Mouse (Mus musculus): ENCODE measurements around the gene Nphs2.
A peak's percentile ranks its signal among the peaks of the same experiment; 100 is the strongest.
"Not testable (repeated sequence)": the region's sequence is repeated elsewhere in the genome, so short reads cannot be mapped to it uniquely, and the experiment has no call there.

Gene Nphs2

DNA sequence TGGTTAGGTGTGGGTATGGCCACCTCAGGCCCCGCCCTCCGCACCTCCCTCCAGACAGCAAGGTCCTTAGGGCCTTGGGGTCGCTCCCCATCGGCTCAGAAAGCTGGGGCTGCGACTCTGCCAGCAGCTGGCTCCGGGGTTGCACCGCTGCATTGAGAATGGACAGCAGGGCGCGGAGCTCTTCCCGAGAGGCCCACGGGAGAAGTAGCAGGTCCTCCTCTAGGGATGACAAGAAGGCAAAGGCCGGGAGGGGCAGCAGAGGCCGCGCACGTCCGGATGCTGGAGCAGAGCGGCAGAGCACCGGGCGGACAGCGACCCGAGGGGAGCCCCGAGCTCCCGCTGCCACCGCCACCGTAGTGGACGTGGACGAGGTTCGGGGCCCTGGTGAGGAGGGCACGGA lies at the start of gene Nphs2:
TSS of gene Nphs2 (plus strand) at position 98 of the 400 bp plus-strand sequence.
- DNase-seq, result no peak

DNA sequence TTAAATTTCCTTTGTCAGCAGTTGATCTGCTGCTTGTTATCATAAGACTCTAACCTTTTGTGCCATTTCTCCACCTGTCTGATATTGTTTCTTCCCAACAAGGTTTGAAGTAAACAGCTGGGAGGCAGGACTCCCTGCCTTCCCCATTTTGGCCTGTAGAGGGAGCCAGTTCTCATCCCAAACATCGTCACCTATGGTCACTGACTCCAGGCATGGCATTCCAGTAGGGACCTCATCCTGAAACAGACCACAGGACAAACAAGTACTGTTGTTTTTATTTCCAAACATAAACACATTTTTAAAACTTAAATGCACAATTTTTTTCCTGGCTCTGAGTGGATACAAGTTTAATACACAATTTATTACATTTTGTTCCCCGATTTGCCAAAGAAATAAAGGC lies 47.2 kb upstream of the Nphs2 start:
- peak; percentile 57 for DNase-seq

DNA sequence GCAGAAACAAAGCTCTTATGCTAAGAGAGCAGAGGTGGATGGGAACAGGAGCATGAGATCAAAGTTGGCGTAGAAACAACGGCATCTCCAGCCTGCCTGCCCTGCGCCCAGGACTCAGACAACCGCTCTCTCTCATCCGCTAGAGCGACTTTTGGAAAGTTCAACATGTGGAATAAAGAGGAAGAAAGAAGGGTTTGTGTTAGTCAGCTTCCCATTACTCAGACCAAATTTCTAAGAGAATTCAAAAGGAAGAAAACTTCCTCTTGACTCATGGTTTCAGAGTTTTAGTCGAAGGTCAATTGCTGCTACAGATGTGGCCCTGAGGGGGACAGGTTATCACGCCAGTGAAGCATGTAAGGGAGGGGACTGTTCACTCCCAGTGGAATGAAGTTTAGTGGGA lies 46.6 kb upstream of the Nphs2 start:
- no peak for DNase-seq

GRCm38 (mm10) chr1:156268546-156268945 lies 42.0 kb upstream of the Nphs2 start:
- DNase-seq, result not testable (repeated sequence)

- no peak for DNase-seq
Observed at GRCm38 (mm10) chr1:156270471-156270870, 40.1 kb upstream of the Nphs2 start.

- no peak for DNase-seq
Observed at GRCm38 (mm10) chr1:156271654-156272053, 38.9 kb upstream of the Nphs2 start.

DNA sequence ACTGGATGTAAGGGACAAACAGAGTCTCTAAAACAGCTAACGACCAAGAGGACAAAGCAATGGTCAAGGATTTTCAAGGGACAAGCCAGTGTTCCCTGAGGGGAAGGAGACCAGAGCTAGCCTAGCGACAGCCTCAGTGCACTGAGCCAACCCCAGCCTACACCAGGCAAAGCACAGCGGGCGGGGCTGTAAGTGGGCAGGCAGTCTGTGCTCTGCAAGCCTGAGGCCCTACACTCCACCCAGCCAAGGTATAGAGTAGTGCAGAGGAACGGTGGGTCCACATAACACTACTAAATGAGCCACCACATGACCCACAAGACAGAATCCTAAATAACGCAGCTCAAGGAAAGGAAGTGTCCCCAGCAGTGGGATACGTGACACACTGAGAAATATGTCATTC lies 36.9 kb upstream of the Nphs2 start:
- DNase-seq, result no peak

GRCm38 (mm10) chr1:156280131-156280530 lies 30.4 kb upstream of the Nphs2 start:
- no peak for DNase-seq

GRCm38 (mm10) chr1:156284207-156284606 lies 26.3 kb upstream of the Nphs2 start:
- no peak for DNase-seq

GRCm38 (mm10) chr1:156284851-156285540 lies 25.5 kb upstream of the Nphs2 start:
- no peak for DNase-seq

DNA sequence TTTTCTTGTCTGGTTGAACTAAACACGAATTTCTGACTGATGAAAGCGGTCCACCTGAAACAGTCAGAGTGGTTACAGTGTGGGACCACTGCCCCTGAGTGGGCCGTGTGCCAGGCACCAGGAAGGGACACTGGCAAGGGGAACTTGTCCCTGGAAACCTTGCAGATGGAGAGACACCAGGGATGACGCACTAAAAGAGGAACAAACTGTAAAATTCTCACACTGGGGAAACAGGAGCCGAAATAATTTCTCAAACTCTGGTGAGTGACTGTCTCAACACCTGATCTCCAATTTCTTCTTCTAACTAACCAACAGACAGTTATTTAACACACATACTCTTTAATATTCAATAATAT lies 25.0 kb upstream of the Nphs2 start:
- DNase-seq, result no peak

- no peak for DNase-seq
Observed at GRCm38 (mm10) chr1:156288556-156289221, 21.8 kb upstream of the Nphs2 start.

DNA sequence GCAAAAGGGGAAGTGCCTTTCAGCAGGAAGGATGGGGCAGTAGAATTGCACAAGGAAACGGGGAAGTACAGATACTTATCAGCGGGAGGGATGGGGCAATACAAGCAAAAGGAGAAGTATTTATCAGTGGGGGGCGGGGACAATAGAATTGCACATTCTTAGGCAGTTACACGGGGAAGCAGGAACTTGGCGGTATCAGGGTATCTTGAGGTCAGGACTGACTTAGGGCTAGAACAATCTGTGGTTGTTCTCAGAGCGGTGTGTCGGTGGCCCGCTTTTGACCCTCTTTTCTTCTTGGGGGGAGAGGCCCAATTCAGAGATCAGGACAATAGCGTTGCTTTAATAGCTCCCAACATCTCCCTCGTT lies 21.3 kb upstream of the Nphs2 start:
- DNase-seq, result not testable (repeated sequence)

DNA sequence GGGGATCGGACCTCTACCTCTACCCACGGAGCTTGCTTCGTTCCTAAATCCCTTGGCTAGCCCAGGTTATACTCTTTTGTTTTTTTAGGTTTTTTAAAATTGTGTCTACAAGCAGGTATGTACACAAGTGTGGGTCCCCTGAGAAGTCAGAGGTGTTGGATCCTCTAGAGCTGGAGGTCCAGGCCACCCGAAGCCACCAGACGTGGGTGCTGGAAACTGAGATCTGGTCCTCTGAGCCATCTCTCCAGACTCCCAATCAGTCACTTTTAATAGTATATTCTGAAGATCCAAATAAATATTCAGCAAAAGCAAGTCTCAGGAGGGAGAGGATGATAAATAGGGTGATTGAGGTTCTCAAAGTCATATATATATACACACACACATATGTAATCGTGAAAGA lies 20.5 kb upstream of the Nphs2 start:
- no peak for DNase-seq

GRCm38 (mm10) chr1:156302911-156303749 lies 7.4 kb upstream of the Nphs2 start, which contains the start of gene Tdrd5:
Gene Tdrd5 (minus strand): TSS chr1:156303664.
- no peak for DNase-seq

DNA sequence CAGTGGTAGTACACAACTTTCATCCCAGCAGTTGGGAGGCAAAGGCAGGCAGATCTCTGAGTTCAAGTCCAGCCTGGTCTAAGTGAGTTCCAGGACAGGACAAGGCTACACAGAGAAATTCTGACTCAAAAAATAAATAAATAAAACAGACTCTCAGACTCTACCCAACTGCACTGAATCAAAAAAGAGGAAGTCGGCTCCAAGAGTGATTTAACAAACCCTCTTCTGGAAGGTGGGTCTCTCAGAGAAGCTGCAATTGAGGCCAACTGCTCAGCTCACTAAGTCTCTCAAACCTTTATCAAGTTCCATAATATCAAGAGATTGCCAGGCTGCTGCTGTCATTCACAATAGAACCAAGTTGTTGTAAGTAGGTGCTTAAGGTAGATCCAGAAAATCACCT lies 1.9 kb upstream of the Nphs2 start:
- DNase-seq, result no peak

GRCm38 (mm10) chr1:156323126-156323525 lies 12.6 kb downstream of the Nphs2 start:
- no peak for DNase-seq

DNA sequence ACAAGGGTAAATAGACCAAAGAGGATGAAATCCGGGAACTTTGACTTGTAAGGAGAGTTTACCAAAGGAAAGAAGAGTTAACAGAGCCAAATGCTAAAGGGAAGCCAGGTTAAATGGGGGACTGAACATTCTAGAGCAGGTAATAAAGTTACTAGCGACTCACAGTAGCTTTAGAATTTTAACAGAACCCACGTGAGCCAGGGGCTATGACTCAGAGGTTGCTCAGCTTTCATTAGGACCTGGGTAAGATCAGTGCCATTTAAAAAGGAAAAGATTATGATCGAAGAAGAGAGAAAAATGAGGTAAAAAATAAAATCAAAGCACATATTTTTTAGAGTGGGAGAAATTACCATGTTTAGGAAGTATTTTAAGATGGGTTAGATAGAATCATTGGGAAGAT lies 30.3 kb downstream of the Nphs2 start:
- DNase-seq, result no peak

DNA sequence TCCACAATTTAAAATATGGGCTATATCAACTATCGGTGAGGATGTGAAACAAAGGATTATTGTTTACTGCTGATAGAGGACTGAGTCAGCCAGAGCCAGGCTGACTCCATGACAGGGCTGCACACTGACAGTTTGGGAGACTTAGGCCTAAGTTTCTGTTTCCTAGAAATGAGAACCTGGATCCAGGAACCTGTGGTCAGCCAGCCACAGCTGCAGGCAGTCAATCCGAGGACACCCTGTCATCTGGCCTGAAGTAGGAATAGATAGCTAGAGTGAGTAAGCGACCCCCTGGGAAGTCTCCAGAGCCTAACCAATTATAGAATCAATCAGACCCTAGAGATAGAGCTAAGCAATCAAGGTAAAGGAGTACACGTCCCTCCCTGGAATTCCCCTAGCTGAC lies 33.9 kb downstream of the Nphs2 start:
- DNase-seq, result no peak

DNA sequence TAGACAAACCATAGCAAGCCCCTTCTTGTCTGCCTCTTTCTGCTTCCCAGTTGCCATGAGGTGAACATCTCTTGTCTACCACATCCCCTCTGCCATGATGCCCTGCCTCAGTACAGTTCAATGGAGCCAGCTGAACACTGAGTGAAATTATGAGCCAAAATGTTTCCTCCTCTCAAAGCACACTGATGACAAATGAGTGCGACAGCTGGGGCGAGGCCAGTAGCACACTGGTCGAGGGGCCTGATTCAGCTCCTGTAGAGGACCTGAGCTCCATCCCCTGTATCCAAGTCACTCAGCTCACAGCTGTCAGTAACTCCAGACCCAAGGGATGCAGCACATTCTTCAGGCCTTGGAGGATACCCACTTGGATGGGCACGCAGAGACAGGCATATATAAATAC lies 35.1 kb downstream of the Nphs2 start:
- DNase-seq, result no peak

- DNase-seq, result no peak
Observed at GRCm38 (mm10) chr1:156349031-156349430, 38.5 kb downstream of the Nphs2 start.

DNA sequence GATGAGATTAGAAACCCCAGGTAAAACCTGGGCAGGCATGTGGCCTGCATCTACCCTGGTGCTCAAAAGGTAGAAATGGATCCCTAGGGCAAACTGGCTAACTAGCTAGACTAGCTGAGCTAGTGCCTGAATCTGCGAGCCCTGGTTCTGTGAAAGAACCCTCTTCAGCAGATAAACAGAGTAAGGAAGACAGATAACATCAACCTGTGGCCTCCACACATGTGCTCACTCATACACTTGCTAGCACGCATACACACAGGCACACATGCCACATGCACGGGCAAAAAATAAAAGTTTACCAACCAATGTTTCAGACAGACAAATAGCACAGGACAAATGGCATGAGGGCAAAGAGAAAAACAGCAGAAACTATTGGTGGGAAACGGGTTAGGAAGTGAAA lies 39.9 kb downstream of the Nphs2 start:
- DNase-seq, result no peak

DNA sequence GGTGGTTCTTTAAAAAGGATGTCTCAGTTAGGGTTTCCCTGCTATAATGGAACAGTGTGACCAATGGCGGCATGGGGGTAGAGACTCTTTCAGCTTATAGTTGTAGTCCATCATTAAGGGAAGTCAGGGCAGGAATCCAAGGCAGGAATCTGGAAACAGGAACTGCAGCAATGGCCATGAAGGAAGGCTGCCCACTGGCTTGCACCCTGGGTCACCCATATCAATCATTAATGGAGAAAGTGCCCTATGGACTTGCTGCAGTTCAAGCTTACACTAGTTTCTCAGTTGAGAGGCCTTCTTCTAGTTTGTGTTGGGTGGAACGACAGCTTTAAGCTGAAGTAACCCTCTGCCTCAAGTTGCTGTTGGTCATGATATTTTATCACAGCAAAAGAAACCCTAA lies 41.9 kb downstream of the Nphs2 start:
- DNase-seq, result no peak

DNA sequence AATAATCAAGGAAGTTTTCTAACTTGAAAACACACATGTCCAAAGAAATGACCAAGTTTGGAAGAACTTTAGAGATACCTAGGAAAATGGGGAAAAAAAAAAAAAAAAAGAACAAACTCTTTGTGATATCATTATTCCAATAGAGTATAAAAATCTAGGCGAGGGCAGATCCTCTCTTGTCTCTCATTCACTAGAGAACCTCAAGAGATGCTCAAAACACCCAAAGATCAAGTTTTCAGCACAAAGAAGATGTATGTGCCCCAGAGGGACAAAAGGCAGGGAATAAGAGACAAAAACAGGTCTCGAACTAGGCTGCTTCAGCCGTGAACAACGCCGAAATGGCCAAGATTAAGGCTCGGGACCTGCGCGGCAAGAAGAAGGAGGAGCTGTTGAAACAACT lies 55.2 kb downstream of the Nphs2 start, which contains the start of gene Gm2000:
TSS of gene Gm2000 (plus strand) at position 301 of the 400 bp plus-strand sequence.
- no peak for DNase-seq
